Mouse (Mus musculus): ENCODE results near the gene Mrps31. TPM values are rescaled to one million over a fixed set of nuclear protein-coding genes. Genes with fewer than 3 reads are reported as not detected.

The Mrps31 gene
- polyA plus RNA-seq (2017; shearing (Covaris generic)): 26.7 TPM

GRCm38 (mm10) chr8:22411282-22411702 lies at the start of gene Mrps31:
TSS of gene Mrps31 (plus strand) at chr8:22411361.

GRCm38 (mm10) chr8:22398142-22398951 lies 12.8 kb upstream of the Mrps31 start, which contains the start of gene Slc25a15:
TSS of gene Slc25a15 (minus strand) at chr8:22398597.

Other genes with a start within 250 kb of the Mrps31 start
- gene Nek3, start 244.9 kb upstream of the Mrps31 start, polyA plus RNA-seq (2017; shearing (Covaris generic)): 10.5 TPM
- 4.4 TPM for gene Ckap2, start 225.5 kb upstream of the Mrps31 start, polyA plus RNA-seq (2017; shearing (Covaris generic))
- gene Vps36, start 218.6 kb upstream of the Mrps31 start, polyA plus RNA-seq (2017; shearing (Covaris generic)): 45.3 TPM
- gene Thsd1, start 184.0 kb upstream of the Mrps31 start, polyA plus RNA-seq (2017; shearing (Covaris generic)): 0.16 TPM
- not detected for gene Tpte, start 127.9 kb upstream of the Mrps31 start, polyA plus RNA-seq (2017; shearing (Covaris generic))
- gene Slc25a15, start 12.8 kb upstream of the Mrps31 start, polyA plus RNA-seq (2017; shearing (Covaris generic)): 7.3 TPM

All from activated CD4-positive, CD25-positive, alpha-beta regulatory T cell, adult 9 weeks (primary cell).